Mouse (Mus musculus): ENCODE results near the gene Smg7.

Smg7 gene

DNA sequence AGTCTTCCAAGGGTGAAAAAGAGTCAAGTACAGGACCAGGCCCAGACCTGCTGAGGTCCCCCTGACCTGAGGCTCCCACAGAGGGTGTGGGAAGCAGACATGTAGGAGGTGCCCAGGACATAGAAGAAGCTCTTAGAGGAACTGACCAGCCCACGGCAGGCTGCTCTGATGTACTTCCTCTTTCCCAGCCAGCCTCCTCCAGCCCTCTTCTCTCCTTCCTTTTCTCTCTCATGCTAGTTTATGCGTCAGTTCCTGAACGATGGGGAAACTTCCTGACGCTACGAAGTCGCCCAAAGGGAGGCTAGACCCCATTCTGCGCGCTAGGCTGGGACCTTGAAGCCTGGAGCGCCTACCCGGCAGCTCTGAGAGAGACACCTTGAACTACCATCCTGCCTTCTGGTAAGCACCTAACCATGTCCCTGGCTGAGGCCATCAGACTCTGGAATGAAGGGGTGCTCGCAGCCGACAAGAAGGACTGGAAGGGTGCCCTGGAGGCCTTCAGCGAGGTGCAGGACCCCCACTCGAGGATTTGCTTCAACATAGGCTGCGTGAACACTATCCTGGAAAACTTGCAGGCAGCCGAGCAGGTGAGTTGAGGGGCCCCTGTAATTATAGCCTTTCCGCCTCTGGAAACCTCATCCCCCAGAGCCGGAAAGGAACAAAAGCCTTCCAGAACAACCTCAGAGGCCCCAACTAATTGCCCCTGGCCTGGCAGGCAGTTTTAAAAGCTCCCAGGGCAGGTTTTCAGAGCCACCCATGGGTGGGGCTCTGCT is 94.6 kb downstream of the Smg7 start:
- DNase-seq (ENCODE audit: low spot score), result no peak

DNA sequence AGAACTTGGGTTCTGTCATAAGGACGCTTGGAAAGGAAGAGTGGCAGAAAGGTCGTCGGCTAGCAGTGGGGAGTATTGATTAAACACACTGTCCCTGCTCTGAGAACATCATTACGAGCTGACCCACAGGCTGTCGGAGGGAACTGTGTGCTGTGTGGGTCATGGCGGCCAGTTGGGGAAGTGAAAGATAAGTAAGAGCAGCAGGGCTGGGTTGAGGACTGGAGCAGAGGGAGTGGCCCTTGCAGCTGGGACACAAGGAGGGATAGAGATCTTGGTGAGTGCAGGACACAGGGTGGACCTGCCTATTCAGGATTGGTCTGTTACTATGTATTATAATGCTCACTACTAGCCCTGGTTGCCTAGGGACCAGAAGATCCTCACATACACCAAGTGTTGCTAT is 97.5 kb downstream of the Smg7 start:
- no peak for DNase-seq (ENCODE audit: low spot score)

DNA sequence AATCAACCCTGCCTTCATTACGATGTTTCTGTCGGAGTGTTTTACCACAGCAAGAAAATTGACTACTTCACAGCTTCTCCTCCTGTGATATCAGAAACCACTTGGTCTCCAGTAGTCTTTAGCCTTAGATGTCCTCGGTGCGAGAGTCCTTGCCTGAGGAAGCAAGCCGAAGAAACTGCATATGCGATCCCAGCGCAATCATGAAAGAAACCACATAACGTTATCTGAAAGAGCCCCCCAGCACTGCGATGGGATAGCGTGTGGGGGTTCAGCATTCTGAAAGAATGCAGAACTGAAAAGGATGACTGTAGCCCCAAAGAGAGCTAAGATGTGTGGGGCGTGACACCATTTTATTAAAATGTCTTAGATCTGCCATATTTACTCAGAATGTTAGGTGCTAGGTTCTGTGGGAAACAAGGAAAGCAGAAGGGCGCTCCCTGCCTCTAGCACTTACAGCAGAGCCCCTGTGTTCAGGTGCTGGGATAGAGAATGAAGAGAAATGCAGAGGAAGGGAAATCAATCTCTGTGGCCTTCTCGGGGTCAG is 101.7 kb downstream of the Smg7 start:
- DNase-seq (ENCODE audit: low spot score), result no peak

DNA sequence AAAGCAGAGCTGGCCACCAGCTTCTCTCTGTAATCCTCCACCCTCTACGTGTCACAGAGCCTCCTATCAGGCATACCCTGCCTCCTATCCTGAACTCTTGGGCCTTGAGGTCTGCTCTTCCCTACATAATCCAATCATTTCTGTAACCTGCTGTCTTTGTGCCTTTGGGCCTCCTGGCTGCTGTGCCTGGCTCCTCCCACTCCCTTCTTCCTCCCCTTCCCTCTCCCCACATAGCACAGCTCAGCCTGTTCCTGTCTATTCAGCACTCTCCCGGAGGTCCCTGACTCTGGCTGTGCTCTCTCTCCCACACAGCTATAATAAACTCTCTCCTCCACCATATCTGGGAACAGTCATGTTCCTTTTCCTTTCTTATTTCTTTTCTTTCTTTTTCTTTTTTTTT is 102.5 kb downstream of the Smg7 start, which contains the start of gene Ncf2:
Gene Ncf2, plus strand, starts transcription at position 298 of the 400 bp plus-strand sequence.
- no peak for DNase-seq (ENCODE audit: low spot score)

DNA sequence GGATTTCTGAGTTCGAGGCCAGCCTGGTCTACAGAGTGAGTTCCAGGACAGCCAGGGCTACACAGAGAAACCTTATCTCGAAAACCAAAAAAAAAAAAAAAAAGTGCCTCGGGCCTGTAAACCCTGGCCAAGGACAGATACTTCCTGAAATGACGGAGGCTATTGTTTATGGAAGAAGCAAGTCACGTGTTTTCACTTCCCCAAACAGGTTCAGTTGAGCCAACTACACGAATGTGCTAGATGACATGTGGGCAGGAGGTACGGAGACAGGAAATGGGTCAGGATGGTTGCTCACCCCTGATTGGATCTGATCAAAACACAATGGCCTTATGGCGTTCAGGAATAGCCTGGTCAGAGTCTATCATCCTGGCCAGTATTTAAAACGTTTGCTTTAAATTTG is 104.3 kb downstream of the Smg7 start:
- DNase-seq (ENCODE audit: low spot score), result no peak

DNA sequence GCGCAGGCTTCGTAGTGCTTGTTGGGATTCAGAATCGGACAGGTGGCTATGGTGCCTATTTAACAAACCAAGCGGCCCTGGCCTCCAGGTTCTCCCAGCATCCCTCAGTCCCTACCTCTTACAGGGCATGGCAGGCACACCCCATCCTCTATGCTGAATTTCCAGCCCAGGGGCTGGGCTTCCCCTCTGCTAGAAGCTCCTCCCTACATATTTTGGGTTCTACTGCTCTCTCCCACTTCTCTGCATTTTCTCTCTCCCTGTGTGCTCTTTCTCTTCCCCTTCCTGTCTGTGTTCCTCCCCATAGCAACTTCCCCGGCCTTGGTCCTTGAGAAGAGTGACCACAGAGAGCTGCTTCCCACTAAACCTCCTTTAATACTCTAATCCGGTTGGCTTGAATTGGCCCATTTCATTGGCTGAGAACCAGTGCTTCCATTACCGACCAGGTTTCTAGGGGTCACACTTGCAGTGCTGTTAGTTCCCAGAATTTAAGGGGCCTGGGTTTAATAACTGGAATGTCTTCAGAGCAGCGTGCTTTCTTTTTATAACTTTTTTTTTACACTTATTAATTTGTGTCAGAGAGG is 105.7 kb downstream of the Smg7 start:
- no peak for DNase-seq (ENCODE audit: low spot score)

DNA sequence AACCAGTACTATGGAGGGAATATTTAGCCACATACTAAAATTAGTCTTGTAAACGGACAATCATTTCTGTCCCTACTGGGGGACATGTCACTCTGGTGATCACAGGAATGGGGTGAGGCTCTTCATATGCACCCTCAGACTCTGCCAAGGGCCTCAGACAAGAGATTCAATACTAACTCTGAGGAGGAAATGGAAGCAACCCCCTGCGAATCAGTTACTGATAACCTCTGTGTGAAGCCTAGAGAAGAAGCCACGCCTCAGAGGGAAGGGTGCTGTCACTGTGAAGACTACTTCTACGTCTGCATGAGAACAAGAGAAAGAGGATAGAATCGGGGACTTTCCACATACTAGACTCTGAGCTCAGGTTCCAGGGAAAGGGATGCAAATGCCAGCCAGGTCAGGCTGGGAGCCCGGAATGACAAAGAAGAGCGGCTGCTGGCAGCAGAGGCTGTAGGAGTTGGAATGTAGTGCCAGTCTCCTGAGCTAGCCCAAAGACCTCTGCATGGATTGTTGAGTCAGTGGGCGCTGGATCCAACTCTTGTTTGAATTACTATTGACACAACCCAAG is 106.7 kb downstream of the Smg7 start:
- no peak for DNase-seq (ENCODE audit: low spot score)

DNA sequence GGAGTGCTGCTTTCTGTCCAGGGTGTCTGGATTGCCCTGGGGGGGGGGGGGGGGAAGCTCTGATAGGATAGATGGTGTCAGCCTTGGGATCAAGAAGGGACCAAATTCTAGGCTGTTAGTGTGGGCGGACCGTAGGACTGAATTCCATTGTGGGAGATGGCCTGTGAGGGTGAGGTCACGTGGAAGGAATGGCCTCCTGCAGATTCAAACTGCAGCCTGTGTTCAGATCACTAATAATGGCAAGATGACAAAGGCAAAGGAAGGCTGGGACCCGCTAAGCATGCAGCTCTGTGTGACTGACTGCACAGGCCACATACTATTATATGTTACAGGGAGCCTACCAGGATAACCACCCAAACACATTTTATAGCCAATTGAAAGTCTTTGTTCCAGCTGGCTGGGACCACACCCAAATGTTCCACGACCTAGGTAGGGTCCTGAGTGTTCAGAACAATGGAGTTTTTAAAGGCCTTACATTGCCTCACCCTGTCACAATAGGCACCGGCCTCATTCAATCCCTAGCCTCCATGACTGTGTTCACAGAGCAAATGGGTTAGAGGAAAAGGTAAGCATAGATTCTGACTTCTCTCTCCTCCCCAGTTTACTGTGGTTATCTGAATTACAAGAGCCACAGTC is 108.8 kb downstream of the Smg7 start:
- no peak for DNase-seq (ENCODE audit: low spot score)

DNA sequence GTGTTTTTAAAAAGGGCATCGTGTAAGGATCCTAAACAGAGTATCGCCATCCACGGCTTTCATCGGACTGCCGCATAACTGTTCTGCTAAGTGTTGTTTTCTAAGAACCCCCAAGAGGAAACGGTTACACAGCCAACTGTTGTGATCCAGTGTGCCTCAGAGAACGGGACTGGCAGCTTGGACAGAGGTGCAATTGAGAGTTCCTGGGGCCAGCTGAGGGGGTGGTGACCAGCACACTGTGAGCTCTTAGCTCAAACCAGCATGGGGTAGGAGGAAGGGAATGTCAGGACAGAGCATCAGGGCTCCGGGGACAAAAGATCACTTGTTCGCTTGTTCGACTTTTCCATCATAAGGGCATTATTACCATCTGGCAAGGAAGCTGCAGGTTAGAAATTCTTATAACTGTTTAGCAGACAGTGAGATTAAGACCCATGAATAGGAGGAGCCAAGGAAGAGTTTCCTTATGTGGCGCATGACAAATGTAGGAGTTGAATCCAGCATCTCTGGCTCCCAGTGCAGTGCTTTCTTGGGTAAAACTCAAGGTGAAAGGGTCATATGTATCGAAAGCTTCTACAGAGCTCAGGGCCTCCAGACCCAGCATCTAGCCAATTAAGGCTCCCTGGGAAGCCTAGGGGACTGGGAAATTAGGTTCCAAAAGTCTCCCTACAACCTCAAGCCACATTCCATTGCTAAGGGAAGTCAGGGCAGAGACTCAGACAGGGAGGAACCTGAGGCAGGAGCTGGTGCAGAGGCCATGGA is 109.5 kb downstream of the Smg7 start:
- DNase-seq (ENCODE audit: low spot score), result no peak

DNA sequence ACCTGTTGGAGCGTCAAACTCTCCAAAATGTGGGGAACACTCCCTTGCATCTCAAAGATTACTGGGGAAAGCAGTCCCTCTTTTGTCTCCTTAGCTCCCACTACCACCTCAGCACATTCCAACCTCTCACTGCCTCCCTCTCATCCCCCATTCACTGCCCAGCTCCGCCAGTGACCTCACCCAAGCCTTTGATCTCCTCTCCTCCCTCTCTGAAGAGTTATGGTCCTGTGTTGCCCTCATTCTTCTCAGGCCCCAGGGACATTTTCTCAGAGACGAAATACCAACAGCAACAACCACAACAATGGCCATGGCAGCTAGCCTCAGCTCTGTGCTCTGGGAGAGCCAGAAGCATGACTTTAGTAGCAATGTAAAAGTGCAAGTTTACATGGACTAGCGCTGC is 111.2 kb downstream of the Smg7 start:
- DNase-seq (ENCODE audit: low spot score), result no peak

DNA sequence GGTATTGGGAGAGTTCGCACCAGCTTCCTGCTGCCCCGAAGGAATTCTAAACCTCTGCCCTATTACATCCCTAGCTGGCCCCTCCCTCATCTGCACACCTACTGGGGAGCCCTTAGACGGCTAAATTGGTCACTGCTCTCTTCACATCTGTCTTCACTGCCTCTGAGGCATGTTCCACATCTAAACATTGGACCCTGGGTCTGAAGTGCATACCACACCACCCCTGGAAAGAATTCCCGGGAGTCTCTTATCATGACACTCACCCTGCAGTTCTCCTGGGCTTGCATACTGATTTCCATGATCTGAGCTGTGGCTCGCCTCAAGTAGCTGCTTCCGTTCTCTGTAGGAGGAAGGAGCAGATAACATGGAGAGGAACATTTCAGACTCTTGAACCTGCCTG is 111.6 kb downstream of the Smg7 start:
- DNase-seq (ENCODE audit: low spot score), result no peak

DNA sequence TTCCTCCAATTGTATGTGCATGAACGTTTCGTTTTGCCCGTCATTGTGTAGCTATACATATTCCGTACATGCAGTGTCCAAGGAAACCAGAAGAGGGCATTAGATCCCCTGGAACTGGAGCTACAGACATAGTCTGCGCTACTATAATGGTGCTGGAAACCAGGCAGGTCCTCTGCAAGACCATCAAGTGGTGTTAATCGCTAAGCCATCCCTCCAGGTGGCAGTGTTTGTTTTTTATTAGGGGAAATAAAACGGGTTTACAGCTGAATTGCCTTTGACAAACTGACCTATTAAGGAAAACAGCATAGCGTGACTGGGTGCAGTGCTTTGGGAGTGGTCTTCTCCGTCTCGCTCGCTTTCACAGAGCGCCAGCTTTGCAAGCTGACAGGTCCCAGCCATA is 112.2 kb downstream of the Smg7 start:
- peak; percentile 13 for DNase-seq (ENCODE audit: low spot score)

DNA sequence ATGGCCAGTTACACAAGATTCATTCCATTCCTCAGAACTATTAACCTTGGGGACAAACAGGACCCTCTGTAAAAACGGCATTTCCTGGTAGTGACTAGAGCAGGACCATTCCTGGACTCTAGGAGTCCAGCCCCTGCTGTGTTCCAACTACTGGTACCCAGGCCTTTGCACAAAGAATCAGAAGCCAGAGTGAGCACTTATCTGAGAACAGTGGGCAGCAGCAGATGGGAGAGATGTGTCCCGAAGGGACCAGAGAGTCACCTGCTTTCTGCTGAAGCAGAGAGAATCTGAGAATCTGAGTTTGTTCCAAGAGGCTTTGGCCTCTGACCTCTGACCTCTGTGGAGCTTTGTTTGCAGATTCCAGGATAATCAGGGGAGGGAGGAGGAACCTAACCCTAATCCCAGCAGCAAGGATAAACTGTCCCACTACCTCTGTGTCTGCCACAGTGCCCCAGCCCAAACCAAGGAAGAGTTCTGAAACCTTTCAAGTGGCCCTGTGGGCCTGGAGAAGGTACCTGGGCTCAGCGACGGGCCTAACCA is 114.3 kb downstream of the Smg7 start:
- DNase-seq (ENCODE audit: low spot score), result no peak
